Mouse (Mus musculus) ES-E14 (cell line): ENCODE results near the gene Mrps14. TPM values are rescaled to one million over a fixed set of nuclear protein-coding genes. Genes with fewer than 3 reads are reported as not detected.

ENCODE experiments used
- DNase-seq: peaks from one replicate; pipeline ENCODE4 v3.0.0-alpha.2; 2013; ENCODE audit warnings: low read depth, low spot score
- H3K27ac ChIP-seq: 2 replicates; pipeline ENCODE4 v1.5.1; 2012; ENCODE audit warnings: low read depth, mild to moderate bottlenecking, low read length, moderate library complexity, mixed read lengths; ENCODE audit not compliant: poor library complexity, insufficient read depth, severe bottlenecking
- H3K36me3 ChIP-seq: 2 replicates; pipeline ENCODE4 v1.6.1; 2012; ENCODE audit warnings: mild to moderate bottlenecking, low read length, moderate library complexity, mixed read lengths; ENCODE audit not compliant: control insufficient read depth, poor library complexity, insufficient read depth, severe bottlenecking
- H3K4me1 ChIP-seq, 2 experiments: fragments of 150-350 bp in 1 of 2; sonication (generic) in 1 of 2; 2 replicates each; pipeline ENCODE4 v1.6.1; 2012; ENCODE audit warnings: low read length in 2 of 2, mild to moderate bottlenecking in 1 of 2, mixed read lengths in 1 of 2; ENCODE audit not compliant: control insufficient read depth in 2 of 2, insufficient read depth in 2 of 2, poor library complexity in 1 of 2
- H3K4me3 ChIP-seq, 2 experiments: fragments of 150-350 bp in 1 of 2; sonication (generic) in 1 of 2; 2 replicates each; pipeline ENCODE4 v1.5.1; 2012; ENCODE audit warnings: low read length in 2 of 2, low read depth in 1 of 2, mild to moderate bottlenecking in 1 of 2, mixed read lengths in 1 of 2; ENCODE audit not compliant: insufficient read depth in 1 of 2, poor library complexity in 1 of 2, severe bottlenecking in 1 of 2
- H3K9ac ChIP-seq: 2 replicates; pipeline ENCODE4 v1.6.1; 2012; ENCODE audit warnings: low read depth, mild to moderate bottlenecking, low read length, mixed read lengths; ENCODE audit not compliant: poor library complexity, insufficient read depth, severe bottlenecking
- H3K9me3 ChIP-seq: fragments of 150-350 bp; sonication (generic); 2 replicates; pipeline ENCODE4 v1.6.1; 2012; ENCODE audit warnings: low read depth, mild to moderate bottlenecking, low read length; ENCODE audit not compliant: control insufficient read depth, insufficient read depth
- CHD2 ChIP-seq: IDR thresholded peaks from 2 replicates; pipeline ENCODE4 v1.6.1; 2014; ENCODE audit warnings: mild to moderate bottlenecking, low read depth, low read length, inconsistent platforms
- HCFC1 ChIP-seq: IDR thresholded peaks from 2 replicates; pipeline ENCODE4 v1.6.1; 2012; ENCODE audit warnings: low read length, inconsistent platforms, borderline replicate concordance; ENCODE audit not compliant: insufficient read depth
- MAFK ChIP-seq: IDR thresholded peaks from 2 replicates; pipeline ENCODE4 v1.6.1; 2014; ENCODE audit warnings: mild to moderate bottlenecking, low read depth, low read length, inconsistent platforms; ENCODE audit not compliant: insufficient read depth
- ZC3H11A ChIP-seq: IDR thresholded peaks from 2 replicates; pipeline ENCODE4 v1.6.1; 2012; ENCODE audit warnings: low read depth, mild to moderate bottlenecking, inconsistent platforms, low read length, borderline replicate concordance
- ZNF384 ChIP-seq: IDR thresholded peaks from 2 replicates; pipeline ENCODE4 v1.6.1; 2012; ENCODE audit warnings: low read depth, low read length, inconsistent platforms
- in situ Hi-C, 2 experiments: fragments of 600-800 bp; cut with MboI; formaldehyde crosslinking; loops; one replicate each; pipeline ENCODE4 v1.15.1; 2025; ENCODE audit warnings: low sequenced_read_pairs in 2 of 2, inconsistent platforms in 1 of 2; ENCODE audit not compliant: unreplicated experiment in 2 of 2
- total RNA-seq: library from RNA; depleted of rRNA; stranded (reverse); fragments of 300-350 nt; gene quantifications from 2 replicates; pipeline ENCODE4 v1.2.3, GENCODE M21; 2012

The Mrps14 gene
- total RNA-seq, 1 experiment = 71.6 TPM

- H3K4me3 ChIP-seq = peak overlapping the region in 1 of 2 experiments; percentile 88; a peak in 2 of 4 replicates
- H3K9ac ChIP-seq = no peak overlapping the region
- no peak overlapping the region for H3K27ac ChIP-seq
- no peak for DNase-seq
- in situ Hi-C loops = no loop called here
- no peak for TF ChIP-seq HCFC1
- no peak for TF ChIP-seq ZNF384
- no peak for TF ChIP-seq MAFK
- TF ChIP-seq ZC3H11A = no peak
- H3K4me1 ChIP-seq = peaks cover 3 to 11% of the 10 kb centered on the region in 2 experiments; a peak in 3 of 4 replicates
- H3K9me3 ChIP-seq = no peaks in the 10 kb centered on the region
- H3K36me3 ChIP-seq = no peaks in the 10 kb centered on the region
These were observed 19.2 kb downstream of the Mrps14 start for GRCm38 (mm10) chr1:160214171-160214570.

GRCm38 (mm10) chr1:160217898-160218297 is 22.9 kb downstream of the Mrps14 start:
- no peak overlapping the region for H3K4me3 ChIP-seq
- no peak for TF ChIP-seq HCFC1
- TF ChIP-seq MAFK = no peak
- TF ChIP-seq ZNF384 = no peak
- no peak for TF ChIP-seq CHD2
- no peak for TF ChIP-seq ZC3H11A

GRCm38 (mm10) chr1:160224093-160224492 is 29.1 kb downstream of the Mrps14 start:
- no peak for DNase-seq

More at GRCm38 (mm10) chr1:160217898-160218297, 22.9 kb downstream of the Mrps14 start:
- Histone ChIP-seq H3K9me3 (no peaks in the 10 kb centered on the region), H3K36me3 (no peaks in the 10 kb centered on the region), H3K27ac (no peak overlapping the region; the same call in 1 of the 2 replicates), H3K4me1 (peaks cover 3 to 7% of the 10 kb centered on the region in 2 experiments; a peak in 2 of 4 replicates), H3K9ac (no peak overlapping the region)
- no peak for DNase-seq
- in situ Hi-C loops = no loop called here

GRCm38 (mm10) chr1:160227196-160227595 is 32.2 kb downstream of the Mrps14 start:
- Histone ChIP-seq H3K9me3 (no peaks in the 10 kb centered on the region), H3K4me3 (no peak overlapping the region), H3K27ac (no peak overlapping the region), H3K9ac (no peak overlapping the region), H3K36me3 (no peaks in the 10 kb centered on the region), H3K4me1 (no peaks in the 10 kb centered on the region)
- no peak for DNase-seq
- in situ Hi-C loops = no loop called here
- TF ChIP-seq ZC3H11A = no peak
- no peak for TF ChIP-seq HCFC1
- no peak for TF ChIP-seq ZNF384
- no peak for TF ChIP-seq CHD2
- no peak for TF ChIP-seq MAFK

More at GRCm38 (mm10) chr1:160224093-160224492, 29.1 kb downstream of the Mrps14 start:
- in situ Hi-C loops = no loop called here
- no peaks in the 10 kb centered on the region for H3K9me3 ChIP-seq
- TF ChIP-seq HCFC1 (no peak), CHD2 (no peak), MAFK (no peak), ZNF384 (no peak), ZC3H11A (no peak)
- no peaks in the 10 kb centered on the region for H3K4me1 ChIP-seq
- no peak overlapping the region for H3K9ac ChIP-seq
- H3K27ac ChIP-seq = no peak overlapping the region
- H3K36me3 ChIP-seq = no peaks in the 10 kb centered on the region
- H3K4me3 ChIP-seq = no peak overlapping the region

- in situ Hi-C loops = no loop called here
- no peak for DNase-seq
- TF ChIP-seq ZNF384 (no peak), HCFC1 (no peak), MAFK (no peak), ZC3H11A (no peak)
These were observed 32.8 kb downstream of the Mrps14 start for GRCm38 (mm10) chr1:160227850-160228249.

More at GRCm38 (mm10) chr1:160227850-160228249, 32.8 kb downstream of the Mrps14 start:
- H3K4me3 ChIP-seq = no peak overlapping the region
- no peak overlapping the region for H3K27ac ChIP-seq
- H3K4me1 ChIP-seq = no peaks in the 10 kb centered on the region
- no peaks in the 10 kb centered on the region for H3K36me3 ChIP-seq
- no peaks in the 10 kb centered on the region for H3K9me3 ChIP-seq
- no peak overlapping the region for H3K9ac ChIP-seq
